Mouse (Mus musculus): ENCODE measurements around the gene Cldnd2.

The Cldnd2 gene

DNA sequence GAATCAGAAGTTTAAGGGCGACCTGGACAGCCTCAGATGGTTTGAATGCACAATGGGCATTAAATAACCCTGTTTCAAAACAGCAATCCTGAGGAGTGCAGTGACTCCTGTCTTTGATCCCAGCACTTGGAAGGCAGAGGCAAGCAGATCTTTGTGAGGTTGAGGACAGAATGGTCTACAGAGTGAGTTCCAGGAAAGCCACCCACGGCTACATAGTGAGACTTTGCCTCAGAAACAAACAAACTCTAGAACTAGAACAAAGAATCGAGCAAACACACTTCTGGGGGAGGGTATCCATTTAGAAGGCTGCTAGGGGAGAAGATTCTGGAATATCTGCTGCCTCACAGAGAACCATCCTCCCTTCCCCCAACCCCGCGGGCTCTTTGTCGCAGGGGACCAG lies at the start of gene Cldnd2:
Gene Cldnd2 (plus strand): TSS at position 301 of the 400 bp plus-strand sequence.
- in situ Hi-C loops (cut with MboI; ENCODE audit: unreplicated experiment in 2 of 2) = loop anchor here in 1 of 2 experiments (10.0 kb wide), 1 partner anchor 126 kb away; the partner anchor contains the start of gene Zfp715

DNA sequence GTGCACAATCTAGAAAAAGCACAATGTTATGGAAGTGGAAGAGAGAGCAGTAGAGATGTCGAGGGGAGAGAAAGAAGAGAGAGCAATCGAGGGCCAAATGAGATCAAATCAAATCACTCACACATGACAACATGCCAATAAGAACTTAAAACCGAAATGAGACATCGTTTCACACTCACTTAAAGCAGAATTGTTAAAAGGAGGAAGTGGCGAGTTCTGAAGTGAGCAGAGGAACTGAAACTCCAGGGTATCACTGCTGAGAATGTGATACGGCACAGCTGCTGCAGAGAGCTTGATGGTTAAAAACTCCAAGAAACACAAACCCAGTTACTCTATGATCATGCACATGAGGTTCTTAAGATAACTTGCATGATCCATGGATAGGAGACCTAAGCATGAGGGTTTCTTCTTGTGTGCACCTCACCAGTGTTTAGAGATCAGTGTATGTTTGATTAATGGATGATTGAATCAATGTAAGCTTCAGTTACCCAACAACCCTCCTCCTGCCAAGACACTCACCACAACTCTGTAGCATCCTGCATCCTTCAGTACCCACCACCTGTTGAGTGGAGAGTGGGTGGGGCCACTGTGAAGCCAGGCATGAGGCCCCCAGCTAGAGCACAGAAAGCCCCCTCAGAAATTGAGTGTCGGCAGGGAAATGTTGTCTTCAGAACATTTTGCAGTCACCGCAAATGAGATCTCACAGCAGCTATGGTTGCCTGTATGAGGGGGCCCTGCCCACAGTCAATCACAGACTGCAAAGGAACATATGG lies 48.0 kb upstream of the Cldnd2 start:
- in situ Hi-C loops (cut with MboI; ENCODE audit: unreplicated experiment in 2 of 2) = loop anchor here in 1 of 2 experiments (25.0 kb wide), 1 partner anchor 405 kb away; no protein-coding TSS in a partner anchor

- in situ Hi-C loops (cut with MboI; ENCODE audit: unreplicated experiment in 2 of 2) = loop anchor here in 1 of 2 experiments (25.0 kb wide), 1 partner anchor 412 kb away; no protein-coding TSS in a partner anchor
Measured at GRCm38 (mm10) chr7:43399501-43399900, 41.1 kb upstream of the Cldnd2 start.

- in situ Hi-C loops (cut with MboI; ENCODE audit: unreplicated experiment in 2 of 2) = loop anchor here in 1 of 2 experiments (5.0 to 25.0 kb wide), 2 partner anchors 100 to 415 kb away; no protein-coding TSS in a partner anchor
Measured at GRCm38 (mm10) chr7:43402718-43403117, 37.9 kb upstream of the Cldnd2 start.

DNA sequence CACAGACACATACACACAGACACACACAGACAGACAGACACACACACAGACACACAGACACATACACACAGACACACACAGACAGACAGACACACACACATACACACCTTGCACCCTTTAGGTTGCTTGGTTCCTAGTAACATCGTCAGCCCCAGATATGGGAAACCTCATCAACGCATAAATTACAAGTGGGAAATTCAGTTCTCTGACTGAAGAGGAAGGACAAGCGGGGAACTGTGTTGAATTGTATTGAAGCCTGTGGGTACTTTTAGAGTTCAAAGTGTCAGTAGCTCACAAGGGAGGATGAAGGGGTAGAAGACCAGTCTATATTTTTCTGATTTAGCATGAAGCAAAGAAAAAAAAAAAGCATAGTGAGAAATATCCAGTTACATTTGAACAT lies 33.0 kb upstream of the Cldnd2 start:
- in situ Hi-C loops (cut with MboI; ENCODE audit: unreplicated experiment in 2 of 2) = loop anchor here in 1 of 2 experiments (25.0 kb wide), 1 partner anchor 420 kb away; no protein-coding TSS in a partner anchor

GRCm38 (mm10) chr7:43408131-43408553 lies 32.4 kb upstream of the Cldnd2 start, which contains the start of gene Siglecg:
Siglecg (plus strand) TSS chr7:43408204.
- in situ Hi-C loops (cut with MboI; ENCODE audit: unreplicated experiment in 2 of 2) = loop anchor here in 1 of 2 experiments (25.0 kb wide), 1 partner anchor 421 kb away; no protein-coding TSS in a partner anchor

GRCm38 (mm10) chr7:43409084-43409483 lies 31.5 kb upstream of the Cldnd2 start:
- in situ Hi-C loops (cut with MboI; ENCODE audit: unreplicated experiment in 2 of 2) = loop anchor here in 1 of 2 experiments (25.0 kb wide), 1 partner anchor 422 kb away; no protein-coding TSS in a partner anchor

GRCm38 (mm10) chr7:43411724-43412123 lies 28.9 kb upstream of the Cldnd2 start:
- in situ Hi-C loops (cut with MboI; ENCODE audit: unreplicated experiment in 2 of 2) = loop anchor here in 1 of 2 experiments (25.0 kb wide), 1 partner anchor 424 kb away; no protein-coding TSS in a partner anchor

GRCm38 (mm10) chr7:43417298-43417697 lies 23.3 kb upstream of the Cldnd2 start:
- in situ Hi-C loops (cut with MboI; ENCODE audit: unreplicated experiment in 2 of 2) = loop anchor here in 1 of 2 experiments (25.0 kb wide), 1 partner anchor 430 kb away; no protein-coding TSS in a partner anchor

- in situ Hi-C loops (cut with MboI; ENCODE audit: unreplicated experiment in 2 of 2) = loop anchor here (10.0 to 25.0 kb wide), 2 partner anchors 68 to 436 kb away; partner anchors contain the start of gene Siglecf (in 1 of the 2)
Measured at GRCm38 (mm10) chr7:43422995-43423617, 17.5 kb upstream of the Cldnd2 start.

- in situ Hi-C loops (cut with MboI; ENCODE audit: unreplicated experiment in 2 of 2) = loop anchor here (10.0 to 25.0 kb wide), 2 partner anchors 69 to 437 kb away; partner anchors contain the start of gene Siglecf (in 1 of the 2)
Measured at GRCm38 (mm10) chr7:43423991-43424625, 16.5 kb upstream of the Cldnd2 start.

DNA sequence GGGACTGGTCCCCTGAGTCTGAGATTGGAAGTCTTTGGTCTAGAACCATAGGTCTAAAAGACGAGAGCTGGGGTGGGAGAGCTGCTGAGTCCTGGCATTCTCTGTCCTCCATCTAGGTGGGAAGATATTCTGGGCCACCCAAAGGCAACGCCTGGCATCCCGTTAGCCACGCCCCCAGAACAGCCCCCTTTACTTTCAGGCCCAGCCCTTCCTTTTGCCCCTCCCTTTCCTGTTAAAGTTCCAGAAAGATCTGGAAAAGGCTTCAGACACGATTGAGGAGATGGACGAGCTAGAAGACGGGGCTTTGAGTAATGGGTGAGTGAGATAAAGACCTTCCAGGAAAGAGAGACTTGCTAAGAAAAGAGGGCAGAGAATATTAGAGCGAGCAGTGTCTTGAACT lies 13.2 kb upstream of the Cldnd2 start, which contains the start of gene Lim2:
Gene Lim2 (plus strand): TSS at position 265 of the 400 bp plus-strand sequence.
- in situ Hi-C loops (cut with MboI; ENCODE audit: unreplicated experiment in 2 of 2) = loop anchor here in 1 of 2 experiments (5.0 to 10.0 kb wide), 2 partner anchors 35 to 73 kb away; partner anchors contain the start of genes Siglecf and Vsig10l

DNA sequence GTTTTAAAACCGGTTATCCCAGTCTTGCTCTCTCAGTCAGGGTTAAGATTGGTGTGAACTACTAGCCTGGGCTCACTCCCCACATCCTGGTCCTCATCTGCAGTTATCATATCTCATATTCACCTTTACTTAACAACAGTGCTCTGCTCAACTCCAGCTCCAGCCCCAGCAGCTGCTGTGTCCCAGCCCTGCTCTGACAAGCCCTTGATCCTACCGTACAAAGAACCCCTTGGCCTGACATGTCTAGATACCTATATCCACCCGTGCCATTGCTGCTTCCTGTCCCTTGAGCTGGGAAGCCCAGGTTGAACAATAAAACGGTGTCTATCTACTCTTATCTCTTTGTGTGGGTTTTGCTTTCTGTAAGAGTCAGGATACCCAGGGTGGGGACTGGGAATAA lies 11.1 kb upstream of the Cldnd2 start:
- in situ Hi-C loops (cut with MboI; ENCODE audit: unreplicated experiment in 2 of 2) = loop anchor here in 1 of 2 experiments (5.0 to 10.0 kb wide), 2 partner anchors 33 to 75 kb away; partner anchors contain the start of genes Siglecf and Vsig10l

DNA sequence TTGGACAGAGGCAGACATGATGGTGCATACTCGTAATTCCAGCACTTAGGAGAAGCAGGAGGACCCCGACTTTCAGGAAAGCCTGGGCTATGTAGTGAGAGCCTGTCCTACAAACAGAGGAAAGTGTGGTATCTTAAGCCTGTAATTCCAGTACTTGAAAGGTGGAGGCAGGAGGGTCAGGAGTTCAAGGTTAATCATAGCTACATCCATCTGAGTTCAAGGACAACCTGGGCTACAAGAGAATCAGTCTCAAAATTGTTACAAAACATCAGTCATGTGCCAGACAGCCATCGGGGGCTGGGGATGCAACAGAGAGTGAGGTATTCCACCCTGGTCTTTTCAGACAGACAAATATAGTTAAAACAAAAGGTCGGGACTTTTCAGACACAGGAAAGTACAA lies 7.7 kb upstream of the Cldnd2 start:
- in situ Hi-C loops (cut with MboI; ENCODE audit: unreplicated experiment in 2 of 2) = no loop called here

- in situ Hi-C loops (cut with MboI; ENCODE audit: unreplicated experiment in 2 of 2) = no loop called here
Measured at GRCm38 (mm10) chr7:43434676-43435075, 5.9 kb upstream of the Cldnd2 start.

GRCm38 (mm10) chr7:43436341-43437255 lies 4.0 kb upstream of the Cldnd2 start, which contains the start of gene Nkg7:
Nkg7 (plus strand) TSS chr7:43437073.
- in situ Hi-C loops (cut with MboI; ENCODE audit: unreplicated experiment in 2 of 2) = no loop called here

GRCm38 (mm10) chr7:43438611-43439010 lies 2.0 kb upstream of the Cldnd2 start:
- in situ Hi-C loops (cut with MboI; ENCODE audit: unreplicated experiment in 2 of 2) = no loop called here

DNA sequence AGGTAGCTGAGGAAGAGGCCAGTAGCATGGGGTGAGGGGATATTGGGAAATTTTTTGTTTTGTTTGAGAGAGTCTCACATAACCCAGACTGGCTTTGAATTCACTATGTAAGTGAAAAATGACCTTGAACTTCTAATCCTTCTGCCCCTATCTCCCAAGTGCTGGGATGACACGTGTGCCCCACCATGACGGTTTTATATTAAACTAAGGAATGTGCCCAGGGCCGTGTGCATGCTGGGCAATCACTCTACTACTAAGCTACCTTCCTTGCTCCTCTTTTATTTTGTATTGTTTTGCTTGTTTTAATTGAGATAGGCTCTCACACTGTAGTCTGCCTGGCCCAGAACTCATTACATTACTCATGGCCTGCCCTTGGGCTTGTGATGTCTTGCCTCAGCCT lies 489 bp downstream of the Cldnd2 start:
- in situ Hi-C loops (cut with MboI; ENCODE audit: unreplicated experiment in 2 of 2) = loop anchor here in 1 of 2 experiments (10.0 kb wide), 1 partner anchor 126 kb away; the partner anchor contains the start of gene Zfp715

- in situ Hi-C loops (cut with MboI; ENCODE audit: unreplicated experiment in 2 of 2) = loop anchor here in 1 of 2 experiments (10.0 kb wide), 1 partner anchor 128 kb away; the partner anchor contains the start of gene Zfp715
Measured at GRCm38 (mm10) chr7:43442684-43443083, 2.1 kb downstream of the Cldnd2 start.

Measured in v-Abl transformed pro-B cells (cell line).